Mouse (Mus musculus) intestine, postnatal 0 days (tissue): ENCODE data around the gene Slc22a13. TPM values are rescaled to one million over a fixed set of nuclear protein-coding genes. Genes with fewer than 3 reads are reported as not detected.

Experiments used
- ATAC-seq: fragments of 200-750 bp; cut with Nextera tagmentation; 2 replicates; pipeline ENCODE4 v1.8.0; 2017; ENCODE audit warnings: mild to moderate bottlenecking, moderate TSS enrichment, moderate library complexity
- H3K27ac ChIP-seq: fragments of 300-500 bp; sonication (generic); 2 replicates; pipeline ENCODE4 v1.5.1; 2014; ENCODE audit warnings: mild to moderate bottlenecking, low read depth, low read length, moderate library complexity
- H3K27me3 ChIP-seq: fragments of 300-500 bp; sonication (generic); replicated peaks from 2 replicates; pipeline ENCODE4 v1.6.1; 2014; ENCODE audit warnings: low read length, mixed read lengths; ENCODE audit not compliant: control insufficient read depth, insufficient read depth
- H3K36me3 ChIP-seq: fragments of 300-500 bp; sonication (generic); 2 replicates; pipeline ENCODE4 v1.6.1; 2014; ENCODE audit warnings: mild to moderate bottlenecking, moderate library complexity; ENCODE audit not compliant: control insufficient read depth, insufficient read depth
- H3K4me1 ChIP-seq: fragments of 300-500 bp; sonication (generic); replicated peaks from 2 replicates; pipeline ENCODE4 v1.6.1; 2014; ENCODE audit warnings: antibody characterized with exemption, low read length, mixed read lengths; ENCODE audit not compliant: control insufficient read depth, insufficient read depth
- H3K4me2 ChIP-seq: fragments of 300-500 bp; sonication (generic); replicated peaks from 2 replicates; pipeline ENCODE4 v1.6.1; 2014; ENCODE audit warnings: low read depth, mild to moderate bottlenecking, moderate library complexity
- H3K4me3 ChIP-seq: fragments of 300-500 bp; sonication (generic); 2 replicates; pipeline ENCODE4 v1.5.1; 2014; ENCODE audit warnings: low read depth, low read length
- H3K9ac ChIP-seq: fragments of 300-500 bp; sonication (generic); 2 replicates; pipeline ENCODE4 v1.6.1; 2014; ENCODE audit warnings: mild to moderate bottlenecking, low read depth, low read length
- H3K9me3 ChIP-seq: fragments of 300-500 bp; sonication (generic); 2 replicates; pipeline ENCODE4 v1.6.1; 2016; ENCODE audit warnings: mixed run types; ENCODE audit not compliant: control insufficient read depth
- CTCF ChIP-seq: sonication (generic); IDR thresholded peaks from 2 replicates; pipeline ENCODE4 v1.5.1; 2016; ENCODE audit warnings: low read depth, mild to moderate bottlenecking, control low read depth, antibody characterized with exemption, moderate library complexity
- WGBS: fragments of 180-500 bp; shearing (Covaris S2); extraction: QIAGEN DNeasy Blood & Tissue Kit; methylation state at CpG from one replicate; pipeline ENCODE4 v1.1.7; 2014; 5-methylcytosine and 5-hydroxymethylcytosine counted together
- polyA plus RNA-seq: library from polyadenylated mRNA; unstranded; fragments of >200 nt; fragmentation: Nextera tagmentation; extraction: Ambion mirVana; gene quantifications from 2 replicates; pipeline ENCODE4 v1.2.1, GENCODE M21; 2015

Gene Slc22a13
- polyA plus RNA-seq, 1 experiment from 2014 or later: not detected

DNA sequence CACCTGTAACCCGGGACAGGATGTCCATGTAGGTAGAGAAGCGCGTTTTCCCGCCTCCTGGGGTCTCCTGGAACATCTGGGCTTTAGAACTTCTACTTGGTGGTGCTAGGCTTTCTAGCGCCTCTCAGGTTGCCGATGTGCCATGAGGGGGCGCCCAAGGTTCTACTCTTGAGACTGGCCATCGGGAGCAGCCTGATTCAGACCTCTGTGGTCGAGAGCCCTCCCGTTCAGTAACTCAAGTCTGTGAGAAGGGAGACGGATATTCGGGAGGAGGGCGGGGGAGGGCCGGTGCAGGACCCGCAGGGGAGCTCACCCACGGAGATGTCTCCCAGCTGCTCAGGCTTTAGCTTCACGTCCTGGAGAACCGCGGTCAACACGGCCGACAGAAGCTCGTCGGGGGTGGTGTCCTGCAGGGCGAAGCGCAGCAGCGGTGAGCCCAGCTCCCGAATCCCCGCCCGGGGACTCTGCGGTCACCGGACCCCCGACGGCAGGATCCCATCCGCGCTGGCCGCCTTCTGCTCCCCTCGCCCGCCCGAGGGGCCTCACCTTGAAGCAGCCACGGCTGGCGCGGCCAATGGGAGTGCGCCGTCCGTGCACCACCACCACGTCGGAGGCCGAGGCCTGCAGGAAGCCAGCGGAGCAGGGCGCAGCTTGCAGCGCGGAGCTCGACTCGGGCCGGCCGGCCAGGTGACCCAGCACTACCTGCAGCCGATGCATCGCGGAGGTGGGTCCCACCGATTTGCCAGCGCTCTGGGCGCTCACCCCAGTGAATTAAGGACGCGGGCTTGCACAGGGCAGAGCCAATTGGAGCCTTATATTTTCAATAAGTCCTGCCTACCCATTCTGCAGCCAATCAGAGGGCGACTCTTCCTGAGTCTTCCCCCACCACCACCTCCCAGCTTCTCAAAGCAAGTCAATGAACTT, 52.4 kb downstream of the Slc22a13 start, which contains the start of gene Acaa1b:
Gene Acaa1b, minus strand, starts transcription at position 816 of the 924 bp plus-strand sequence.
- H3K27ac ChIP-seq: no peak within 1 kb of the TSS

DNA sequence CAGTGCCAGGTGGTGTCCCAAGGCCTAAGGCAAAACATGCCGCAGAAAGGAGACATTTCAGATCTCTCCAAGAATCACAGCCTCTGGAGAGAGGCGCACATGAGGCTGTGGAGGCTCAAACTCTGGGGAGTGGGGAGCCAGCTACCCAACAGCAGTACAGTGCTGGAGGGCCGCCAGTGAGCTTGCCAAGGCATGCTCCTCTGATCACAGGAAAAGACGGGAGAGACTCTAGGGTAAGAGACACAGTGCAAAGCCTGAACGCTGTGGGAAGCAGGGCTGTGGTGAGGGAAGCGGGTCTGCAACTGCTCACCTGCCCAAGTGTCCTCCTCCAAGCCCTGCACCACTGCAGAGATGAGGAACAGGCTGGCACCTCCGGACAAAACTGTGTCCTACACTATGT, 53.1 kb downstream of the Slc22a13 start:
- Histone ChIP-seq H3K27ac (no peak overlapping the region), H3K9me3 (no peaks in the 10 kb centered on the region), H3K9ac (no peak overlapping the region), H3K27me3 (no peaks in the 10 kb centered on the region), H3K4me3 (no peak overlapping the region), H3K36me3 (no peaks in the 10 kb centered on the region; the same call in 1 of the 2 replicates), H3K4me1 (no peaks in the 10 kb centered on the region; the same call in 1 of the 2 replicates), H3K4me2 (peak overlapping the region; percentile 74)
- ATAC-seq: 0 out of 2 replicates have a peak, but pooled peaks have one; percentile 1
- WGBS: 53% methylated on average over 7 of the region's 7 CpGs
- TF ChIP-seq CTCF: no peak

More for the DNA sequence above, 52.4 kb downstream of the Slc22a13 start, which contains the start of gene Acaa1b:
- ATAC-seq: peak; percentile 79
- no peaks in the 10 kb centered on the region; the same call in 1 of the 2 replicates for H3K4me1 ChIP-seq
- H3K27me3 ChIP-seq: no peaks in the 10 kb centered on the region
- peak within 1 kb of the TSS; percentile 40 for H3K4me3 ChIP-seq
- H3K4me2 ChIP-seq: peak within 1 kb of the TSS; percentile 74
- peak within 1 kb of the TSS; percentile 26; the same call in 1 of the 2 replicates for H3K9ac ChIP-seq
- H3K36me3 ChIP-seq: no peaks in the 10 kb centered on the region; the same call in 1 of the 2 replicates
- no peaks in the 10 kb centered on the region for H3K9me3 ChIP-seq
- TF ChIP-seq CTCF: peak; percentile 84
- whole genome bisulfite sequencing: under 1% methylated on average over 57 of the region's 65 CpGs

DNA sequence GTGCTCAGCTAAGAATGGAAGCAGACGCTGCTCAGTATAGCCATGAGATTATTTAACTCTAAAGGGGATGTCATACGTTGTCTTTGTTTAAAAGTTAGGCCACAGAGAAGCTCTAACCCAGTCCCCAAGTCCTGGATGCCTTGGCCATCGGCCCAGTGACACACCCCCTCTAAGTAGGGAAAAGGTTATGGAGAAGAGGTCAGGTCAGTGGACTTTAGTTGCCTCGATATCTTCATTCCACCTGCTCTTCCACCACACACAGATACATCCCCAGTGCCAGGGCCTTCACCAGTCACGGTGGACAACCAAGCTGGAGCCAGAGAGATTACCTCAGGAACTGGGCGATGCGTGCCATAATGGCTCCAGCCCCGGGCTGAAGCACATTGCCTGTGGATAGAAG, 53.5 kb downstream of the Slc22a13 start:
- no peak for ATAC-seq

DNA sequence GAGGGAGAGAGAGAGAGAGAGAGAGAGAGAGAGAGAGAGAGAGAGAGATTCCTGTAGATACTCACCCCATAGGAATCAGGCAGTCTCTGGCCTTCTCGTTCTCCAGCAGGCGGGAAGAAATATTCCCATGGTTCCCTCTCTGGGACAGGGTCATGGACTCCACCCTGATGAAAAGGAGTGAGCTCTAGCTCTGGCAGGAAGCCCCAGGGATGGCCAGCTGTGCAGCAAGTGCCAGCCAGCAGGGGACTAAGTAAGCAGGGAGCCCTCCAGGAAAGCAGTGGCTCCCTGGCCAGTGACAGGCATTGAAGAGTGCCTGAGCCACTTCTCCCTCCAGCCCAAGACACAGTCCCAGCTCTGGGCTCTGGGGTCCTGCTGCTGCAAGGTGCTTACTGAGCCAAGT, 57.1 kb downstream of the Slc22a13 start:
- Histone ChIP-seq H3K4me3 (no peak overlapping the region), H3K4me2 (no peak overlapping the region), H3K4me1 (no peaks in the 10 kb centered on the region), H3K27ac (no peak overlapping the region), H3K36me3 (no peaks in the 10 kb centered on the region; the same call in 1 of the 2 replicates), H3K27me3 (no peaks in the 10 kb centered on the region), H3K9me3 (no peaks in the 10 kb centered on the region), H3K9ac (no peak overlapping the region)
- TF ChIP-seq CTCF: no peak
- 67% methylated on average over 2 of the region's 2 CpGs for WGBS
- ATAC-seq: no peak

More for the DNA sequence above, 53.5 kb downstream of the Slc22a13 start:
- no peak overlapping the region for H3K4me3 ChIP-seq
- H3K9ac ChIP-seq: no peak overlapping the region
- no peaks in the 10 kb centered on the region for H3K9me3 ChIP-seq
- no peak for TF ChIP-seq CTCF
- no peaks in the 10 kb centered on the region; the same call in 1 of the 2 replicates for H3K36me3 ChIP-seq
- no peaks in the 10 kb centered on the region for H3K27me3 ChIP-seq
- no peaks in the 10 kb centered on the region for H3K4me1 ChIP-seq
- no peak overlapping the region; the same call in 1 of the 2 replicates for H3K4me2 ChIP-seq
- 66% methylated on average over 8 of the region's 8 CpGs for WGBS
- no peak overlapping the region for H3K27ac ChIP-seq

DNA sequence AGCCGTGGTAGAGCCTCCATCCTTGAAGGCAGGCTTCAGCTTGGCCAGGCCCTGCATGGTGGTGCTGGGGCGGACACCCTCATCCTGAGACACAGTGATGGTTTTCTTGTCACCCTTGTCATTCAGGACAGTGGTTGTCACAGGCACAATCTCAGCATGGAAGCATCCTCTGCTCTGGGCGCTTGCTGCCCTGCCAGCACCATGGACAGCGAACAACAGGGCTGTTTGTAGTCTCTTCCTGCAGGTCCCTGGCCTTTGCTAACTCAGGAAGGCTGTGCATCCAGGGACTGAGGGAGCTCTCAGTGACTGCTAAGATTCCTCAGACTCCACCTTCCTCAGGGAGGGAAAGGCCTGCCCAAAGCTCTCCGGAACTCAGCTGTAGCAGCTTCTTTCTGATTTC, 59.3 kb downstream of the Slc22a13 start:
- WGBS: 17% methylated on average over 5 of the region's 5 CpGs
- Histone ChIP-seq H3K27me3 (no peaks in the 10 kb centered on the region), H3K9ac (no peak overlapping the region), H3K4me2 (no peak overlapping the region), H3K4me3 (no peak overlapping the region), H3K27ac (no peak overlapping the region), H3K9me3 (no peaks in the 10 kb centered on the region), H3K4me1 (no peaks in the 10 kb centered on the region), H3K36me3 (no peaks in the 10 kb centered on the region; the same call in 1 of the 2 replicates)
- ATAC-seq: no peak
- no peak for TF ChIP-seq CTCF

DNA sequence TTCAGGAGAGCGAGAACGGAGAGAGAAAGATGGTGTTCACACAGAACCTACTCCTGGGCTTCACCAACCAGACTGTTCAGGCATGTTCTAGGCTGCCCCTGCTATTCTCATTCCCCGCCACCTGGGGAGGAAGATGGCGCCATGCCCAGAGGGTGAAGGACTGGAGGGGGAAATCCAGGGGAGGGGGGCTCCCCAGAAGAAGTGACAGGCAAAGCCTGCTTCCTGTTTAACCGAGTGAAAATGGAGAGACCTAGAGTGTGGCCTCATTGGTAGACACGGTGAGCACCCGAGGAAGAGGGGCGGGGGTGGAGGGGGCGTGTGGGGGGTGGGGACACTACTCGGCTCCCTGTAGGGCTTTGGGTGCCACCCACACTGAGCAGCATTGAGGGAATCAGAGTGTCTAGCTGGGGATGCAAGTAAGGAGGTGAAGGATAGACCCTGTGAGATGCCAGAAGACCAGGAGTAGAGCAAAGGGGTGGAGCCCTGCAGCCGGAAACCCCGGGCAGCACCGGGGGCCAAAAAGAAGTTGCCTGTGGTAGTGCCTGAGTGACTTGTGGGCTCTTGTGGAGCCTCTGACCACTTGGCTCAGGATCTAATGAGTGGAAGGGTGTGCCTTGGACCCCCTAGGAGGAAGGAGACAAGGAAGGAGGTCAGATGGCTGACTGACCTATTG, 62.7 kb downstream of the Slc22a13 start:
- no peak overlapping the region for H3K9ac ChIP-seq
- H3K36me3 ChIP-seq: no peaks in the 10 kb centered on the region
- 65% methylated on average over 13 of the region's 13 CpGs for WGBS
- H3K4me1 ChIP-seq: no peaks in the 10 kb centered on the region
- H3K4me2 ChIP-seq: no peak overlapping the region
- no peak for ATAC-seq
- no peak for TF ChIP-seq CTCF
- no peak overlapping the region for H3K4me3 ChIP-seq
- no peaks in the 10 kb centered on the region for H3K27me3 ChIP-seq
- no peak overlapping the region for H3K27ac ChIP-seq
- H3K9me3 ChIP-seq: no peaks in the 10 kb centered on the region
